Mouse (Mus musculus) bone marrow, adult 2 months (tissue): ENCODE results near the gene Gm20517.

Experiments
- CTCF ChIP-seq: fragments of 200-500 bp; IDR thresholded peaks from 2 replicates; pipeline ENCODE4 v1.5.1; 2011; ENCODE audit warnings: low read length, control low read depth; ENCODE audit not compliant: control insufficient read depth, insufficient read depth
- POLR2A ChIP-seq: fragments of 200-500 bp; IDR thresholded peaks from 2 replicates; pipeline ENCODE4 v1.6.1; 2011; ENCODE audit warnings: low read depth, mild to moderate bottlenecking, control low read depth, low read length, borderline replicate concordance; ENCODE audit not compliant: control insufficient read depth

DNA sequence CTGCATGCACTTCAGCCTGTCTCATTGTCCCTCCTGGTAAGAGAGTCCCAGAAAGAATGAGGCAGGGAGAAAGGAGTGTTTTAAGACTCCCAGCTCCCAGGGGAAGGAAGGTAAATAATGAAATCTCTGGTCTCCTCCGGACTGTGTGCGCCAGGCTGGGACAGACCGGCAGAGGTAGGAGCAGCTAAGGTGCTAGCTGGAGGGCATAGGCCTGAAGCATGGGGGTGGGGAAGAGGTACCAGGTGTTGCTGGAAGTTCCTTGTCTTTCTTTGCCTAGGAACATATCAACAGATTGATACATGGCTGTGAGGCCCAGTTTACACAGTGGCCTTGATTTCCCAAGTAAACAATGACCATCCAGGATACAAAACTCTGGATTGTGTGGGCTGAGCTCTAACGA is 97.6 kb downstream of the Gm20517 start:
- TF ChIP-seq POLR2A: no peak
- TF ChIP-seq CTCF: no peak
